Mouse (Mus musculus): ENCODE data around the gene Rag2. TPM values are rescaled to one million over a fixed set of nuclear protein-coding genes. Genes with fewer than 3 reads are reported as not detected.

Rag2 gene
- polyA plus RNA-seq (2016; fragmentation: Nextera tagmentation; extraction: Ambion mirVana), result not detected in 2 replicates

GRCm38 (mm10) chr2:101624526-101624925 is at the start of gene Rag2:
Gene Rag2, plus strand, starts transcription at chr2:101624718.
- 62% methylated on average over 4 of the region's 4 CpGs for WGBS

GRCm38 (mm10) chr2:101577243-101577642 is 47.3 kb upstream of the Rag2 start:
- H3K4me1 ChIP-seq (replicated peaks), result no peaks in the 10 kb centered on the region
- H3K4me3 ChIP-seq, result no peak overlapping the region
- no peak for ATAC-seq (ENCODE audit: insufficient number of reproducible peaks, low FRiP score)
- no peak overlapping the region for H3K27ac ChIP-seq (ENCODE audit: poor library complexity, severe bottlenecking)
- no peaks in the 10 kb centered on the region for H3K36me3 ChIP-seq
- no peak overlapping the region for H3K4me2 ChIP-seq
- no peak overlapping the region for H3K9ac ChIP-seq
- WGBS, result 87% methylated on average over 4 of the region's 4 CpGs
- H3K9me3 ChIP-seq (replicated peaks), result no peaks in the 10 kb centered on the region
- no peaks in the 10 kb centered on the region for H3K27me3 ChIP-seq (replicated peaks)

More at GRCm38 (mm10) chr2:101624526-101624925, at the start of gene Rag2:
- Histone ChIP-seq H3K36me3 (no peaks in the 10 kb centered on the region), H3K4me2 (no peak within 1 kb of the TSS), H3K9ac (no peak within 1 kb of the TSS), H3K27ac (ENCODE audit: poor library complexity, severe bottlenecking) (no peak within 1 kb of the TSS), H3K4me3 (no peak within 1 kb of the TSS), H3K9me3 (replicated peaks) (no peaks in the 10 kb centered on the region), H3K4me1 (replicated peaks) (0 out of 2 replicates have a peak, but pooled peaks cover 3% of the 10 kb centered on the region), H3K27me3 (replicated peaks) (no peaks in the 10 kb centered on the region)
- ATAC-seq (ENCODE audit: insufficient number of reproducible peaks, low FRiP score), result no peak

- ATAC-seq (ENCODE audit: insufficient number of reproducible peaks, low FRiP score), result no peak
- Histone ChIP-seq H3K4me2 (no peak overlapping the region), H3K36me3 (peaks cover 3% of the 10 kb centered on the region; the same call in 1 of the 2 replicates), H3K27ac (ENCODE audit: poor library complexity, severe bottlenecking) (no peak overlapping the region), H3K4me1 (replicated peaks) (no peaks in the 10 kb centered on the region), H3K4me3 (no peak overlapping the region), H3K27me3 (replicated peaks) (no peaks in the 10 kb centered on the region), H3K9ac (no peak overlapping the region), H3K9me3 (replicated peaks) (no peaks in the 10 kb centered on the region)
- WGBS, result 76% methylated on average over 2 of the region's 2 CpGs
These were observed 44.5 kb upstream of the Rag2 start for GRCm38 (mm10) chr2:101580027-101580426.

GRCm38 (mm10) chr2:101580428-101580827 is 44.1 kb upstream of the Rag2 start:
- Histone ChIP-seq H3K9ac (no peak overlapping the region), H3K4me3 (no peak overlapping the region), H3K4me1 (replicated peaks) (no peaks in the 10 kb centered on the region), H3K9me3 (replicated peaks) (no peaks in the 10 kb centered on the region), H3K27ac (ENCODE audit: poor library complexity, severe bottlenecking) (no peak overlapping the region), H3K27me3 (replicated peaks) (no peaks in the 10 kb centered on the region), H3K36me3 (peaks cover 7% of the 10 kb centered on the region; the same call in 1 of the 2 replicates), H3K4me2 (no peak overlapping the region)
- ATAC-seq (ENCODE audit: insufficient number of reproducible peaks, low FRiP score), result no peak
- WGBS, result 80% methylated on average over 1 of the region's 1 CpGs

- Histone ChIP-seq H3K27ac (ENCODE audit: poor library complexity, severe bottlenecking) (no peak overlapping the region), H3K9me3 (replicated peaks) (no peaks in the 10 kb centered on the region), H3K36me3 (peaks cover 7% of the 10 kb centered on the region; the same call in 1 of the 2 replicates), H3K4me3 (no peak overlapping the region), H3K4me2 (no peak overlapping the region), H3K9ac (no peak overlapping the region), H3K4me1 (replicated peaks) (no peaks in the 10 kb centered on the region), H3K27me3 (replicated peaks) (no peaks in the 10 kb centered on the region)
- no peak for ATAC-seq (ENCODE audit: insufficient number of reproducible peaks, low FRiP score)
- WGBS, result 70% methylated on average over 3 of the region's 3 CpGs
These were observed 43.5 kb upstream of the Rag2 start for GRCm38 (mm10) chr2:101580977-101581376.

GRCm38 (mm10) chr2:101581418-101581817 is 43.1 kb upstream of the Rag2 start:
- no peaks in the 10 kb centered on the region for H3K4me1 ChIP-seq (replicated peaks)
- WGBS, result 73% methylated on average over 3 of the region's 3 CpGs
- H3K9me3 ChIP-seq (replicated peaks), result no peaks in the 10 kb centered on the region
- H3K27ac ChIP-seq (ENCODE audit: poor library complexity, severe bottlenecking), result no peak overlapping the region
- H3K36me3 ChIP-seq, result peaks cover 7% of the 10 kb centered on the region; the same call in 1 of the 2 replicates
- H3K27me3 ChIP-seq (replicated peaks), result no peaks in the 10 kb centered on the region
- H3K4me3 ChIP-seq, result no peak overlapping the region
- no peak overlapping the region for H3K4me2 ChIP-seq
- ATAC-seq (ENCODE audit: insufficient number of reproducible peaks, low FRiP score), result no peak
- no peak overlapping the region for H3K9ac ChIP-seq

GRCm38 (mm10) chr2:101591356-101591755 is 33.2 kb upstream of the Rag2 start:
- Histone ChIP-seq H3K36me3 (no peaks in the 10 kb centered on the region), H3K9ac (no peak overlapping the region), H3K4me2 (no peak overlapping the region), H3K4me3 (no peak overlapping the region), H3K9me3 (replicated peaks) (no peaks in the 10 kb centered on the region), H3K27me3 (replicated peaks) (no peaks in the 10 kb centered on the region), H3K27ac (ENCODE audit: poor library complexity, severe bottlenecking) (no peak overlapping the region), H3K4me1 (replicated peaks) (peaks cover 3% of the 10 kb centered on the region; the same call in 1 of the 2 replicates)
- ATAC-seq (ENCODE audit: insufficient number of reproducible peaks, low FRiP score), result no peak
- WGBS, result 49% methylated on average over 8 of the region's 8 CpGs

- Histone ChIP-seq H3K4me1 (replicated peaks) (peaks cover 3% of the 10 kb centered on the region; the same call in 1 of the 2 replicates), H3K27me3 (replicated peaks) (no peaks in the 10 kb centered on the region), H3K4me2 (no peak overlapping the region), H3K9me3 (replicated peaks) (no peaks in the 10 kb centered on the region), H3K9ac (no peak overlapping the region), H3K4me3 (no peak overlapping the region), H3K36me3 (no peaks in the 10 kb centered on the region), H3K27ac (ENCODE audit: poor library complexity, severe bottlenecking) (no peak overlapping the region)
- ATAC-seq (ENCODE audit: insufficient number of reproducible peaks, low FRiP score), result no peak
- 51% methylated on average over 10 of the region's 10 CpGs for WGBS
These were observed 32.3 kb upstream of the Rag2 start for GRCm38 (mm10) chr2:101592023-101592841.

GRCm38 (mm10) chr2:101592886-101593285 is 31.6 kb upstream of the Rag2 start:
- WGBS, result 73% methylated on average over 8 of the region's 8 CpGs
- Histone ChIP-seq H3K4me2 (no peak overlapping the region), H3K36me3 (no peaks in the 10 kb centered on the region), H3K4me3 (no peak overlapping the region), H3K9me3 (replicated peaks) (no peaks in the 10 kb centered on the region), H3K27ac (ENCODE audit: poor library complexity, severe bottlenecking) (no peak overlapping the region), H3K9ac (no peak overlapping the region), H3K27me3 (replicated peaks) (no peaks in the 10 kb centered on the region), H3K4me1 (replicated peaks) (peaks cover 3% of the 10 kb centered on the region; the same call in 1 of the 2 replicates)
- ATAC-seq (ENCODE audit: insufficient number of reproducible peaks, low FRiP score), result no peak

GRCm38 (mm10) chr2:101594681-101595080 is 29.8 kb upstream of the Rag2 start:
- no peak overlapping the region for H3K4me3 ChIP-seq
- peaks cover 3% of the 10 kb centered on the region; the same call in 1 of the 2 replicates for H3K4me1 ChIP-seq (replicated peaks)
- 79% methylated on average over 5 of the region's 5 CpGs for WGBS

GRCm38 (mm10) chr2:101597186-101597585 is 27.3 kb upstream of the Rag2 start:
- Histone ChIP-seq H3K36me3 (no peaks in the 10 kb centered on the region), H3K9ac (no peak overlapping the region), H3K9me3 (replicated peaks) (no peaks in the 10 kb centered on the region), H3K27ac (ENCODE audit: poor library complexity, severe bottlenecking) (no peak overlapping the region), H3K4me3 (no peak overlapping the region), H3K4me2 (no peak overlapping the region), H3K4me1 (replicated peaks) (0 out of 2 replicates have a peak, but pooled peaks cover 3% of the 10 kb centered on the region), H3K27me3 (replicated peaks) (no peaks in the 10 kb centered on the region)
- ATAC-seq (ENCODE audit: insufficient number of reproducible peaks, low FRiP score), result no peak

More at GRCm38 (mm10) chr2:101594681-101595080, 29.8 kb upstream of the Rag2 start:
- Histone ChIP-seq H3K9me3 (replicated peaks) (no peaks in the 10 kb centered on the region), H3K36me3 (no peaks in the 10 kb centered on the region), H3K9ac (no peak overlapping the region), H3K27me3 (replicated peaks) (no peaks in the 10 kb centered on the region), H3K27ac (ENCODE audit: poor library complexity, severe bottlenecking) (no peak overlapping the region), H3K4me2 (no peak overlapping the region)
- ATAC-seq (ENCODE audit: insufficient number of reproducible peaks, low FRiP score), result no peak
